Mouse (Mus musculus) yolk sac, embryonic 10.5 days (tissue): ENCODE data around the gene Hoga1.
"Not testable (repeated sequence)": the region's sequence is repeated elsewhere in the genome, so short reads cannot be mapped to it uniquely, and the experiment has no call there.

Source experiments
- DNase-seq: peaks from one replicate; pipeline ENCODE4 v3.0.0-alpha.2; 2017; ENCODE audit warnings: low spot score

Gene Hoga1

GRCm38 (mm10) chr19:42069241-42069525 lies 23.8 kb downstream of the Hoga1 start:
- DNase-seq, result no peak

- DNase-seq, result no peak
These were observed 25.8 kb downstream of the Hoga1 start for GRCm38 (mm10) chr19:42071221-42071620.

- DNase-seq, result peak; percentile 85
These were observed 26.6 kb downstream of the Hoga1 start for GRCm38 (mm10) chr19:42071886-42072608.

GRCm38 (mm10) chr19:42072802-42073201 lies 27.4 kb downstream of the Hoga1 start:
- DNase-seq, result peak; percentile 58

GRCm38 (mm10) chr19:42075051-42075450 lies 29.6 kb downstream of the Hoga1 start:
- no peak for DNase-seq

- DNase-seq, result no peak
These were observed 30.6 kb downstream of the Hoga1 start for GRCm38 (mm10) chr19:42075992-42076391.

- no peak for DNase-seq
These were observed 33.2 kb downstream of the Hoga1 start for GRCm38 (mm10) chr19:42078566-42078965.

- DNase-seq, result no peak
These were observed 33.6 kb downstream of the Hoga1 start for GRCm38 (mm10) chr19:42079006-42079405.

GRCm38 (mm10) chr19:42079950-42080349 lies 34.5 kb downstream of the Hoga1 start:
- peak; percentile 23 for DNase-seq

GRCm38 (mm10) chr19:42080469-42080868 lies 35.1 kb downstream of the Hoga1 start:
- DNase-seq, result no peak

GRCm38 (mm10) chr19:42081613-42082012 lies 36.2 kb downstream of the Hoga1 start:
- DNase-seq, result not testable (repeated sequence)

- no peak for DNase-seq
These were observed 40.3 kb downstream of the Hoga1 start for GRCm38 (mm10) chr19:42085690-42086089.

GRCm38 (mm10) chr19:42086166-42086565 lies 40.8 kb downstream of the Hoga1 start, which contains the start of gene Morn4:
Morn4 (minus strand) TSS chr19:42086357.
- peak; percentile 82 for DNase-seq

- peak; percentile 67 for DNase-seq
These were observed 43.8 kb downstream of the Hoga1 start for GRCm38 (mm10) chr19:42089103-42089747.

GRCm38 (mm10) chr19:42089748-42090595 lies 44.6 kb downstream of the Hoga1 start, which contains the start of gene Pi4k2a:
Pi4k2a (plus strand) TSS chr19:42090470.
- DNase-seq, result peak; percentile 99

GRCm38 (mm10) chr19:42090637-42091141 lies 45.3 kb downstream of the Hoga1 start:
- DNase-seq, result no peak

GRCm38 (mm10) chr19:42099406-42099805 lies 54.0 kb downstream of the Hoga1 start:
- no peak for DNase-seq

- DNase-seq, result no peak
These were observed 59.3 kb downstream of the Hoga1 start for GRCm38 (mm10) chr19:42104681-42105080.

GRCm38 (mm10) chr19:42115783-42116335 lies 70.4 kb downstream of the Hoga1 start:
- no peak for DNase-seq

GRCm38 (mm10) chr19:42118142-42118541 lies 72.7 kb downstream of the Hoga1 start:
- no peak for DNase-seq

GRCm38 (mm10) chr19:42118596-42118995 lies 73.2 kb downstream of the Hoga1 start:
- DNase-seq, result no peak

GRCm38 (mm10) chr19:42120451-42120850 lies 75.0 kb downstream of the Hoga1 start:
- DNase-seq, result no peak
